Mouse (Mus musculus) natural killer cell, adult 2 months (primary cell): Measurements from ENCODE around the gene Cinp.
"Not testable (repeated sequence)": the region's sequence is repeated elsewhere in the genome, so short reads cannot be mapped to it uniquely, and the experiment has no call there.

Experiments used
- DNase-seq, 2 experiments: peaks; one replicate each; pipeline ENCODE4 v3.0.0; 2022; ENCODE audit warnings: low spot score in 2 of 2

Gene Cinp

DNA sequence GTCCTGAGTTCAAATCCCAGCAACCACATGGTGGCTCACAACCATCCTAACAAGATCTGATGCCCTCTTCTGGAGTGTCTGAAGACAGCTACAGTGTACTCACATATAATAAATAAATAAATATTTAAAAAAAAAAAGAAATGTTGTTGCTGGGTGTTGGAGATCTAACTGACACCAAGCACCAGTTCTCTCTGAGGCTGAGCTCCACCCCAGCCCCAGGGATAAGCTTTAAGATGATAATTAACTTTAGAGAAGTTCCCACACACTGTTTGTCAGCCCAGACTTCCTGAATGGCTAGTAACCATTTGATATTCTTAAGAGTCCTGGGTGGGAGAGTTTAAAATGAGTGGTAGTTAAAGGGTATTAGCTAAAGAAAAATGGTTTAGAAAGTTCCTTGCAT, 28.7 kb downstream of the Cinp start:
- DNase-seq, result no peak

- DNase-seq, result not testable (repeated sequence)
Observed at GRCm38 (mm10) chr12:110858681-110859080, 30.3 kb downstream of the Cinp start.

GRCm38 (mm10) chr12:110857196-110857595, 31.7 kb downstream of the Cinp start:
- DNase-seq, result peak in 1 of 2 experiments; percentile 21

GRCm38 (mm10) chr12:110854786-110855737, 33.9 kb downstream of the Cinp start:
- DNase-seq, result peak in 1 of 2 experiments; percentile 20

GRCm38 (mm10) chr12:110851923-110852322, 37.0 kb downstream of the Cinp start:
- DNase-seq, result no peak

GRCm38 (mm10) chr12:110851414-110851813, 37.5 kb downstream of the Cinp start:
- peak; percentile 28 to 39 for DNase-seq

- no peak for DNase-seq
Observed at GRCm38 (mm10) chr12:110850929-110851256, 38.1 kb downstream of the Cinp start.

- DNase-seq, result peak; percentile 38 to 71
Observed at GRCm38 (mm10) chr12:110850010-110850928, 38.7 kb downstream of the Cinp start, which contains the start of gene Zfp839. TSS of gene Zfp839 (plus strand) at chr12:110850253.

- DNase-seq, result no peak
Observed at GRCm38 (mm10) chr12:110846191-110846765, 42.7 kb downstream of the Cinp start.

- peak; percentile 32 to 60 for DNase-seq
Observed at GRCm38 (mm10) chr12:110845131-110845880, 43.6 kb downstream of the Cinp start.

DNA sequence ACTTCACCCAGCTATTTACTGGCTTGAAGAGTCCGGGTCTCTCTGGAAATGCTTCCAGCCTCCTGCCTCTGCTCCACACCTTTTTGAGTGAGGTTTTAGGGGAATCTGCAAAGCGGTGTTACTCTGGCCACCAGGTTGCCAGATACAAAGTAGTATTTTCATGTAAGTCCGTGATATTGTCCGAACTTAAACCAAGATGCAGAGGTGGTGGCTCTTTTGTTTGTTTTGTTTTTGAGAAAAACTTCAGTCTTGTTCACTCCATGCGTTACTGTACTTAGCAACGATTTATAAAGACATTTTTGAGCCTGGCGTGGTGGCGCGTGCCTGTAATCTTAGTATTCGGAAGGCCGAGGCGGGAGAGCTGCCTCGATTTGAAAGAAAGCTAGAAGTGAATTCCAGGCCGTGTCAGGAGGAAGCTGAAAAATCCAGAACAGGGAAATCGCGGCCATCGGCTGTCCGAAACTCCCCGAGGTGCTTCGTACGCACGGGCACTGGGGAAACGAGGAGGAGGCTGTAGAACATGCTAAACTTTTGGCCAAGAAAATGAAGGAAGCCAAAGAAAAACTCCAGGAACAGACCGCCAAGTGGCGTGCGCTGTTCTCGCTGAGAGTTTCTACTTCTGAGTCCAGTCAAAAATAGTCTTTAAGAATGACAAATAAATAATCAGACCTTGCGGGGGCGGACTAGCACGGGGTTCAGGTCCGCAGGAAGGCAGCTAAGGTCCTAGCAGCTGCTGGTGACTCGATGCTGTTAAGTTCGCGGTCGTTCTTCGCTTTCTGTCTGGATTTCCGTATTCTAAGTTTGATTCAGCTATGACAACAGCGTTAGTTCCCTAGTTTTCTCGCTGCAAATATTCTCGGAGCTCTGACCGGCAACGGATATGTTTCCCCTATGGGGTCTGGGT, 44.5 kb downstream of the Cinp start:
- DNase-seq, result peak in 1 of 2 experiments; percentile 8

GRCm38 (mm10) chr12:110843194-110844048, 45.5 kb downstream of the Cinp start:
- DNase-seq, result peak; percentile 74 to 83

GRCm38 (mm10) chr12:110841731-110842493, 47.0 kb downstream of the Cinp start:
- no peak for DNase-seq

DNA sequence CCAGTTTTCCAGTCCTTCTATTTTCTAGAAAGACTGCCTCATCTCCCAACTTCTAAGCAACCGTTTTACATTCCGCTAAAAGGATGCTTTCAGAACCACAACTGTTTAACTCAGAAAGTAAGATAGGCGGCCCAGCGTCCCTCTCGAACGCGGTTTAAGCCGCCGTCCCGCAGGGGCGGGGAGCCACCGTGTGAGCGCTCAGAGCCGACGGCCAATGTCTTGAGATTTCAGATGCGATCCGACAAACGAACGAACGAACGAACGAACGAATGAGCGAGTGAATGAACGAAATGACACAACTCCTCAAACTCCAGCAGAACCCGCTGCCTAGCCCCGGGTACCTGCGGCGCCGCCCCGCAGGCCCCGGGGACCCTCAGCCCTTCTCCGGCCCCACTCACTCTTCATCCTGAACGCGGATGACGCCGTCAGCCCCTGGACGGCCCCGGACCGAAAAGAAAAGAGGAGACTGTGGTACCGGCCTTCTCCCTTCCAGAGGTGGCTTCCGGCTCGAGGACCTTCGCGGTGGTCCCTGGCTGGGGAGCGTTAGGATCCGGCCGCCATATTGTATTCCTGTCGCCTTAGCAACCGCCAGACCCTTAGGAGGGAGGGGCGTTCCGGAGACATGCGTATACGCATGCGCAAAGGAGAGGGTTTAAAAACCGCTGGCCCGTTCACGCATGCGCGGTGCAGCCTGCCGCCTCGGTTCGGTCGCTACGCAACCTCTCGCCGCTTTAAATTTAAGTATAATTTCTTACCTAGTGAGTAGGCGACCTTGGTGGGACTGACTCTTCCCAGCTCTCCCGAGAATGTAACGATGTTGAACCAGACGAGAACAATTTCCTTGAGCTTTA, 48.4 kb downstream of the Cinp start, which contains the start of gene Mok:
Mok (minus strand) TSS at position 592 of the 851 bp plus-strand sequence.
- peak; percentile 94 to 95 for DNase-seq

GRCm38 (mm10) chr12:110837850-110838249, 51.1 kb downstream of the Cinp start:
- DNase-seq, result no peak

- DNase-seq, result no peak
Observed at GRCm38 (mm10) chr12:110837192-110837841, 51.6 kb downstream of the Cinp start.

GRCm38 (mm10) chr12:110836729-110837128, 52.2 kb downstream of the Cinp start:
- DNase-seq, result no peak
